Mouse (Mus musculus) embryonic stem cell, embryonic (primary cell): ENCODE data around the gene Mymx.

Source experiments
- CTCF ChIA-PET, 4 experiments: fragments of 300-600 bp in 2 of 4; fragments of 350-600 bp in 2 of 4; sonication (Branson Sonifier 250); formaldehyde crosslinking; loops; one replicate each; lab custom pipeline; 2022; ENCODE audit warnings: inconsistent platforms in 2 of 4; lab: Charles Lee
- POLR2A ChIA-PET, 4 experiments: fragments of 300-600 bp in 2 of 4; fragments of 350-600 bp in 2 of 4; sonication (Branson Sonifier 250); formaldehyde crosslinking; loops; one replicate each; lab custom pipeline; 2022; ENCODE audit warnings: antibody characterized with exemption in 4 of 4, inconsistent platforms in 1 of 4; lab: Charles Lee

The Mymx gene

GRCm38 (mm10) chr17:45578242-45578641 is 23.7 kb downstream of the Mymx start:
- CTCF ChIA-PET = interaction anchor here (0.5 to 9.9 kb wide), 27 partner anchors 12 to 171 kb away, joined by 3 to 110 read pairs (median 4); partner anchors contain the start of genes Nfkbie (in 1 of the 4), Slc35b2 (in 1 of the 4), Spats1 (in 1 of the 4) and Tmem151b (in 1 of the 4)
- POLR2A ChIA-PET = interaction anchor here (0.5 to 19.1 kb wide), 32 partner anchors 9 to 1445 kb away, joined by 3 to 605 read pairs (median 6); partner anchors contain the start of genes Hsp90ab1 (in 2 of the 4), Mymx (in 2 of the 4), Slc29a1 (in 2 of the 4) and Slc35b2 (in 2 of the 4)

GRCm38 (mm10) chr17:45575123-45575897 is 26.6 kb downstream of the Mymx start:
- ChIA-PET CTCF (interaction anchor here (0.6 to 4.0 kb wide), 16 partner anchors 7 to 1419 kb away, joined by 3 to 45 read pairs (median 4); partner anchors contain the start of genes Aars2 (in 1 of the 4), Slc35b2 (in 1 of the 4) and Spats1 (in 1 of the 4)), POLR2A (interaction anchor here (0.6 to 28.4 kb wide), 60 partner anchors 3 to 930 kb away, joined by 3 to 605 read pairs (median 8); partner anchors contain the start of genes Aars2 (in 3 of the 4), Mymx (in 3 of the 4), Nfkbie (in 3 of the 4) and Slc35b2 (in 3 of the 4))

- ChIA-PET CTCF (interaction anchor here (0.5 to 4.0 kb wide), 34 partner anchors 8 to 1418 kb away, joined by 3 to 45 read pairs (median 4); partner anchors contain the start of genes Aars2 (in 2 of the 4), Slc35b2 (in 2 of the 4), Slc29a1 (in 1 of the 4) and Spats1 (in 1 of the 4)), POLR2A (interaction anchor here (0.5 to 28.4 kb wide), 108 partner anchors 4 to 1885 kb away, joined by 3 to 605 read pairs (median 5); partner anchors contain the start of genes Aars2 (in 4 of the 4), Mymx (in 4 of the 4), Slc35b2 (in 4 of the 4) and Cdc5l (in 3 of the 4))
Observed at GRCm38 (mm10) chr17:45574129-45574761, 27.7 kb downstream of the Mymx start.

GRCm38 (mm10) chr17:45573780-45574123 is 28.1 kb downstream of the Mymx start:
- ChIA-PET CTCF (interaction anchor here (0.5 to 4.0 kb wide), 22 partner anchors 9 to 98 kb away, joined by 3 to 45 read pairs (median 4); partner anchors contain the start of genes Slc35b2 (in 2 of the 4), Aars2 (in 1 of the 4), Slc29a1 (in 1 of the 4) and Spats1 (in 1 of the 4)), POLR2A (interaction anchor here (0.5 to 28.4 kb wide), 110 partner anchors 4 to 1885 kb away, joined by 3 to 605 read pairs (median 6); partner anchors contain the start of genes Aars2 (in 4 of the 4), Mymx (in 4 of the 4), Slc35b2 (in 4 of the 4) and Cdc5l (in 3 of the 4))

GRCm38 (mm10) chr17:45573087-45573779 is 28.7 kb downstream of the Mymx start, which contains the start of gene Hsp90ab1:
Gene Hsp90ab1, minus strand, starts transcription at chr17:45573271.
- ChIA-PET POLR2A (interaction anchor here (0.6 to 28.4 kb wide), 145 partner anchors 5 to 1107 kb away, joined by 3 to 605 read pairs (median 5); partner anchors contain the start of genes Aars2 (in 4 of the 4), Mymx (in 4 of the 4), Slc35b2 (in 4 of the 4) and Nfkbie (in 3 of the 4)), CTCF (interaction anchor here (0.6 to 4.0 kb wide), 18 partner anchors 8 to 110 kb away, joined by 3 to 45 read pairs (median 4); partner anchors contain the start of genes Nfkbie (in 1 of the 4) and Slc35b2 (in 1 of the 4))

- POLR2A ChIA-PET = interaction anchor here (0.6 to 28.4 kb wide), 151 partner anchors 6 to 1756 kb away, joined by 3 to 605 read pairs (median 5); partner anchors contain the start of genes Aars2 (in 4 of the 4), Mymx (in 4 of the 4), Nfkbie (in 3 of the 4) and Slc35b2 (in 3 of the 4)
Observed at GRCm38 (mm10) chr17:45572103-45573086, 29.5 kb downstream of the Mymx start.

GRCm38 (mm10) chr17:45569999-45570398 is 31.9 kb downstream of the Mymx start:
- POLR2A ChIA-PET = interaction anchor here in 3 of 4 experiments (0.6 to 28.4 kb wide), 40 partner anchors 8 to 512 kb away, joined by 3 to 605 read pairs (median 6); partner anchors contain the start of genes Aars2 (in 2 of the 3), Nfkbie (in 2 of the 3), Spats1 (in 2 of the 3) and Tmem151b (in 2 of the 3)

More at GRCm38 (mm10) chr17:45572103-45573086, 29.5 kb downstream of the Mymx start:
- CTCF ChIA-PET = interaction anchor here in 3 of 4 experiments (0.5 to 4.0 kb wide), 16 partner anchors 9 to 109 kb away, joined by 3 to 45 read pairs (median 4); partner anchors contain the start of genes Aars2 (in 1 of the 3), Nfkbie (in 1 of the 3) and Slc35b2 (in 1 of the 3)

GRCm38 (mm10) chr17:45568990-45569389 is 32.9 kb downstream of the Mymx start:
- POLR2A ChIA-PET = interaction anchor here (0.6 to 28.4 kb wide), 48 partner anchors 8 to 1254 kb away, joined by 3 to 605 read pairs (median 5); partner anchors contain the start of genes Nfkbie (in 3 of the 4), Aars2 (in 2 of the 4), Mymx (in 2 of the 4) and Slc29a1 (in 2 of the 4)
- CTCF ChIA-PET = interaction anchor here in 3 of 4 experiments (0.7 to 2.0 kb wide), 5 partner anchors 10 to 87 kb away, joined by 3 to 6 read pairs (median 3); no protein-coding TSS in a partner anchor

More at GRCm38 (mm10) chr17:45569999-45570398, 31.9 kb downstream of the Mymx start:
- CTCF ChIA-PET = interaction anchor here in 2 of 4 experiments (0.7 to 2.0 kb wide), 4 partner anchors 10 to 107 kb away, joined by 3 to 6 read pairs (median 4); no protein-coding TSS in a partner anchor

GRCm38 (mm10) chr17:45567162-45567601 is 34.7 kb downstream of the Mymx start:
- ChIA-PET CTCF (interaction anchor here (0.5 to 2.1 kb wide), 14 partner anchors 9 to 699 kb away, joined by 3 to 8 read pairs (median 4); partner anchors contain the start of gene Nfkbie (in 1 of the 4)), POLR2A (interaction anchor here (0.7 to 28.4 kb wide), 73 partner anchors 9 to 988 kb away, joined by 3 to 605 read pairs (median 5); partner anchors contain the start of genes Aars2 (in 3 of the 4), Cdc5l (in 3 of the 4), Nfkbie (in 3 of the 4) and Mymx (in 2 of the 4))

- CTCF ChIA-PET = interaction anchor here (0.6 to 2.1 kb wide), 18 partner anchors 8 to 151 kb away, joined by 3 to 8 read pairs (median 3); partner anchors contain the start of gene Nfkbie (in 1 of the 4)
- POLR2A ChIA-PET = interaction anchor here (0.6 to 28.4 kb wide), 96 partner anchors 7 to 989 kb away, joined by 3 to 605 read pairs (median 4); partner anchors contain the start of genes Nfkbie (in 4 of the 4), Aars2 (in 3 of the 4), Cdc5l (in 3 of the 4) and Capn11 (in 2 of the 4)
Observed at GRCm38 (mm10) chr17:45566360-45567161, 35.3 kb downstream of the Mymx start.

- ChIA-PET POLR2A (interaction anchor here (0.5 to 28.4 kb wide), 83 partner anchors 7 to 989 kb away, joined by 3 to 605 read pairs (median 4); partner anchors contain the start of genes Nfkbie (in 4 of the 4), Aars2 (in 3 of the 4), Capn11 (in 2 of the 4) and Cdc5l (in 2 of the 4)), CTCF (interaction anchor here (0.8 to 2.1 kb wide), 12 partner anchors 13 to 151 kb away, joined by 3 to 8 read pairs (median 3); no protein-coding TSS in a partner anchor)
Observed at GRCm38 (mm10) chr17:45566031-45566359, 35.9 kb downstream of the Mymx start.

GRCm38 (mm10) chr17:45565103-45565502 is 36.8 kb downstream of the Mymx start:
- ChIA-PET POLR2A (interaction anchor here (0.6 to 28.4 kb wide), 37 partner anchors 8 to 391 kb away, joined by 3 to 605 read pairs (median 9); partner anchors contain the start of genes Hsp90ab1 (in 3 of the 4), Aars2 (in 2 of the 4), Mymx (in 2 of the 4) and Nfkbie (in 2 of the 4)), CTCF (interaction anchor here in 3 of 4 experiments (0.5 to 2.6 kb wide), 8 partner anchors 9 to 158 kb away, joined by 3 to 21 read pairs (median 5); partner anchors contain the start of genes Hsp90ab1 (in 1 of the 3) and Nfkbie (in 1 of the 3))
